Mouse (Mus musculus): ENCODE measurements around the gene Fnbp1l. TPM values are rescaled to one million over a fixed set of nuclear protein-coding genes. Genes with fewer than 3 reads are reported as not detected.

The Fnbp1l gene
- total RNA-seq, 2 experiments from 2014 or later: 26.4 to 29.3 TPM

DNA sequence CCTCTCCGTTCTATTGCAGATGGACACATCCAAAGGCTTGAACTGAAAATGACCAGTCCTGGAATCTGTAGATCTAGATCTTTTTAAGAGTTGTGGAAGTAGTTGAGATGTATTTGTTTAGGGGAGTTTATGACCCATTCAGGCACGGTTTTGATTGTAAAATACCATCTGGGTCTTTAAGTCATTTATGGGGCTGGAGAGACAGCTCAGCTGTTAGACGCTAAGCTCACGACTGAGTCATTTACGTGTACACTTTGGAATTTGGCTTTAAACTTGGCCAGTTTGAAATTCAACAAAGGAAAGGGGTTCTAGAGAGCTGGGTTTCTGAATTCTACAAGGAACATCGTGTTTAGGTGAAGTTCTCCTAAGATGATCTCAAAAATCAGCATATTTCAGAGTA is 124.8 kb downstream of the Fnbp1l start:
- DNase-seq: no peak

DNA sequence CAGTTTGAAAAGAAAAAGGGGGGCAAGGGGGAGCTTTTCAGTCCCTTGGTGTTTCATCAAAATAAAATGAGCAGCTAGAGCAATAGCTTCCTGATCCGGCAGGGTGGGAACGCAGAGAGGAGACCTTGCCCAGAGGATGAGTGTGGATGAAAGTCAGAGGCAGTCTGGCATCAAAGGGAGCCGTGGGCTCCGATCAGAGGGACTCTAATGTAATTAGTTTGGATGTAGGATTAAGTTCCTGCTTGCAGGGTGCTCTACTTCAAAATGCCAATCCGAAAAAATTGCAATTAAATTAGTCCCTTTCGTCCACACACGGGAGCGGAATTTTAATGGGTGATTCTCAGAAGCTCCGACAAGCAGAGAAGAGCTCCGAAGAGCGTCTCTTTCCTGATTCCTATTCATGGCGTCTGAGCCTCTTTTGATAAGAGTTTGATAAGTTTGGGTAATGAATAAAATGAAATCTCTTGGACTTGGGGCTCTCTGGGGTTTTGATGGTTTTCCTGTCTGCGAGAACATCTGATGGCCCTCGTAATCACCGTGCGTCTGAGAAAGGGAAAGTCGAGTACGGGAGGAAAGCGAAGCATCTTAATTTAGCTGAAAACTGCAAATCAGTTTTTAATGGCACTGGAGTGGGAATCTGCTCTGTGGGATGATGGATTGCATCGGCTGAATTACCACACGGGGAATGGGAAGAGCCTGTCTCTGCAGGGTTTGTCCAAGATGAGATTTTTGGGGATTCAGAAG is 126.5 kb downstream of the Fnbp1l start:
- DNase-seq: no peak

DNA sequence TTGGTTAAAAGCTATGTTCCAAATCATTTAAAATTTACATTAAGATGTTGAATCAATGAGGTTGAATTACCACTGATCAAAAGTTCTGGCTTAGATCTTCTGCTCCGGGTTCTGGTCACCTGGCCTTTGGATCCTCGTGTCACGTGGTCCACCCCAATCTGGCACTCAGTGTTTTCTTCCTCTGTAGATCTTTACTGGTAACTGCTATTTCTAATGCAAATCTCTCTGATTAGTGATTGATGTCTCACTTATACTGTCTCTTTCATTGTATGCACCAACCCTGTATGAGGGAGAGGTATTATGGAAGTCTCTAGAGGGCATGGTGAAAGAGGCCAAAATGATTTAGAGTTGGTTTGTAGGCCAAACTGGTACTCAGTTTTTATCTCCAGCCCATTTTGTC is 127.5 kb downstream of the Fnbp1l start:
- no peak for DNase-seq

GRCm38 (mm10) chr3:122490574-122490973 is 128.9 kb downstream of the Fnbp1l start:
- DNase-seq: no peak

Small RNAs within 50 kb of the gene (microRNA-seq; reads per million reads assigned to microRNA genes)
- gene Mir7657: not detected

Other genes with a start within 250 kb of the Fnbp1l start
- 10 to 100 TPM; 20.4 to 21.2 TPM for gene Pde5a, start 109.2 kb upstream of the Fnbp1l start, total RNA-seq (2021)